Mouse (Mus musculus) retina, postnatal 1 day (tissue): Measurements from ENCODE around the gene Fam155a.

Experiments
- DNase-seq: peaks from one replicate; pipeline ENCODE4 v3.0.0-alpha.2; 2012

Gene Fam155a

DNA sequence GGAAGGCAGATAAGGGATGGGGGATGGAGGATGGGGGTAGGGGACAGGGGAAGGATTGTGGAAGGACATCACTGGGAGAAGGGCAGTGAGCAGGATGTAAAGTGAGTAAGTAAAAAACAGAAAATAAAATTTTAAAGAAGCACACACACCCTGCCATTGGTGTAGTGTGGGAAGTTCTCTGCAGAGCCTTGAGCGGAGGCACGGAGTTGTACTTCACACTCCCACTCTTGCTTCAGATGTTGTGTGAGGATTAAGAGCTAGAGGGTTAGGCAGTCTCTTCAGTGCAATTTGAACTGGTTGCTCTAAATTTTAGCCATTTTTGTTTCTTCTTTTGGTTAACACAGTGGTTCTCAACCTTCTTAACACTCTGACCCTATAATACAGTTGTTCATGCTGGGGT, 114.1 kb downstream of the Fam155a start:
- DNase-seq, result no peak

- DNase-seq, result no peak
Measured at GRCm38 (mm10) chr8:9654826-9655225, 116.1 kb downstream of the Fam155a start.

GRCm38 (mm10) chr8:9653643-9654042, 117.3 kb downstream of the Fam155a start:
- DNase-seq, result no peak

- DNase-seq, result no peak
Measured at GRCm38 (mm10) chr8:9638162-9638561, 132.8 kb downstream of the Fam155a start.

DNA sequence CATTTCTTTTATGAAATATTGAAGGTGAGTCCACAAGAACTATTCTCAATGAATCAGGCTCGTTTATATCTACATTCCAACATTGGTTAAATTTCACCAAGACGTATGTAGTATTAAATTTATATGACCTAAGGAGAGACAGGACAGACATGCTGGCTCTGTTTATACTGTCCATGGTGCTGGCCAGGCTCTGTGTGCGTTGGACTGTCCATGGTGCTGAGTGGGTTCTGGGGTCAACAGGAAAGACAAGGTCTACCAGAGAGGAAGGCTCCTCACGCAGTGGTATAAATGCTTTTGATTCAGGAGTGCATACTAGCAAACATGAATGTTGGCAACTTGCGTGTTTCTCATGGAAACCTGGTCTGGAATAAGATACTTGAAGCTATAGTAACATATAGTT, 135.7 kb downstream of the Fam155a start:
- DNase-seq, result no peak

DNA sequence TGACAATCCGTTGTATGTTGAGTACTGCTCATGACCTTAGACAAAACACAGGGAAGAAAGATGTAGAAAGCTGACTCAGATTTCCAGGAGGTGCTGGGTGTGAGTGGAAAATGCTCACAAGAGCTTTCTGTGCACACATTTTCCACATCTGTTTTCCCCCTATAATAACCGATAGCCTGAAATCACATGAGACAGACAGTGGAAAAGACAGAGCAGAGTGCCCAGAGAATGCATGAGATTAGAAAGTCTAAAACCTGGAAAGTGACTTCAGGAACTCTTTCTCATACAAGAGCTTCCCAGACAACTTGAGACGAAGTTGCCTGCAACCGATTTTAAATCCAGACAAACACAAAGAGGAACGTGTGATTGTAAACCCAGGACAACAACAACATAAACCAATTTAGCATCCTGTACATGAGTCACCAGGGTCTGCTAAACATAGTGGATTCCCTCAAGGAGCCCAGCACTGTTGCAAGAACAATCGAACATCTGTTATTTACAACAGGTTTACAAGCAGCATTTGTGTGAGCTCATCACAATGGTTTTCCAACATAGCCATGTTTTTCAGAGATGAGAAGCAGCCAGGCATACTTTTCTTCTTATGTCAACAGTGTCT, 163.8 kb downstream of the Fam155a start:
- no peak for DNase-seq

GRCm38 (mm10) chr8:9596003-9596402, 175.0 kb downstream of the Fam155a start:
- no peak for DNase-seq

DNA sequence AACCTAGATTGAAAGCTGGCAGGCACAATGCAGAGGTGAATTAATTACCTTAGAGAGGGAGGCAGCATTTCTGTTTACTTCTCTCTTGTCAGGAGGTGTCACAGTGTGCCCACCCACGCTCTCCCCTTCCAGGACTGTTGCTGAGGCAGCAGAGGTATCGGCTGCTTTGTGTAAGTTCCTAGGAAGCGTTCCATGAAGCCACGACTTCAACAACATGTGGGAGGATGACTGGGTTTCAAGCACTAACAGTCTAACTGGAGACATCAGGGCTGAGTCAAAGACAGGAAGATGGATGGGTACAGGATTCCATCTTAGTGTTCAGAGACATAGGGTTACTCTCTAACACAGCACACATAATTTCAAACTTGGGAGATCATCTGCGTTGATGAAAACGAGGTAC, 189.1 kb downstream of the Fam155a start:
- DNase-seq, result no peak

GRCm38 (mm10) chr8:9580192-9580591, 190.8 kb downstream of the Fam155a start:
- DNase-seq, result peak; percentile 84

DNA sequence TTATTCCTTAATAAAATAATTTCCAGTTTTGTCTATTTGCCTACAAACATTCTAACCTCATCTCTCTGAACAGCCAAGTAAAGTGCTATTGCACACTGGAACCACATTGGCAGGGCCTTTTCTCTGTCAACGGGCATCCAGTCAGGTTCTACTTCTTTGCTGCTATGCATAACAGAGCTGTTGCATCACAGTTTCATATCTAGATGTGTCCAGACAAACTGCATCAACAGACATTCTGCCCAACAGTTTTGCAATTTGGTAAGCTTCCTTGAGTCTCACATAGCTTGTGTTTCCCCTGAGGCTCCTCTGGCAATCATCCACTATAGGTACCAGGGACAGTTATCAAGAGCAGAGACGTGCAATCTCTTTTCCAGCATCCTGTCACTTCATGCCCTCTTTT, 199.0 kb downstream of the Fam155a start:
- no peak for DNase-seq

GRCm38 (mm10) chr8:9569516-9570170, 201.3 kb downstream of the Fam155a start:
- DNase-seq, result no peak

- DNase-seq, result no peak
Measured at GRCm38 (mm10) chr8:9549199-9549598, 221.8 kb downstream of the Fam155a start.

- no peak for DNase-seq
Measured at GRCm38 (mm10) chr8:9547558-9547954, 223.4 kb downstream of the Fam155a start.

GRCm38 (mm10) chr8:9546919-9547557, 223.9 kb downstream of the Fam155a start:
- DNase-seq, result no peak

GRCm38 (mm10) chr8:9546429-9546828, 224.5 kb downstream of the Fam155a start:
- DNase-seq, result no peak

- no peak for DNase-seq
Measured at GRCm38 (mm10) chr8:9545665-9546064, 225.3 kb downstream of the Fam155a start.

GRCm38 (mm10) chr8:9535730-9536372, 235.1 kb downstream of the Fam155a start:
- no peak for DNase-seq

DNA sequence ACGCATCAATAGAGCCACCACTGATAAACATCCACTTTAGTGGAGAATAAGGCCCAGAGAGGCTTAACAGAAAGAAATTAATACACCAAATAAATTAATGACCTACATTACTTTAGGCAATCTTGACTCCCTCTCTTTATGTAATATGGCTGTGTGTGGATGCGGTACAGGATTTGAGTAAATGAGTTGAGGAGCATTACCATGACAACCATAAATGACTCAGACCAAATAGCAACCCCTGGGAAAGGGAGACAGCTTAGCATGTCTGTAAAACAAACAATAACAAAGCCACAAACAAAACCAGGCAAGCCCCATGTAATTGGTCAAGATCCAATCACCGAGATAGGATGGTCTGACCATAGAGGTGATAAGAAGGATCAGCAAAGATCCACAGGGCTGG, 244.4 kb downstream of the Fam155a start:
- no peak for DNase-seq

DNA sequence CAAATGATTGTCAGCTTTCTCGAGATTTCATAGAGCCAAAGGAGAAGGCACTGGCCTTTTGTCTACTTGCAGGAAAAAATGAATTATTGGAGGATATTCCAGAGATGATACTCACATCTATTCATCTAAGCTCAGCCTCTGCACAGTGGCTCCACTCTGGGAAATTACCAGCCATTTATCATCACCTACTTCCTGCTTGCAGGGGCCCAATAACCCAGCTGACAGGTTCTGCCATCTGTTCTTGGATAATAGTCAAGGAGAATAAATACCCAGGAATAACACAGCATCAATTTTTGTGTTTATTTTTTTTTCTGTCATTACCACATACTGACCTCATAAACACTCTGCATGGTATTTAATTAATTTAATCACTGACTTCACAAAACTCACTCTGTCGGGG, 249.4 kb downstream of the Fam155a start:
- no peak for DNase-seq

- DNase-seq, result no peak
Measured at GRCm38 (mm10) chr8:9500751-9501150, 270.2 kb downstream of the Fam155a start.

DNA sequence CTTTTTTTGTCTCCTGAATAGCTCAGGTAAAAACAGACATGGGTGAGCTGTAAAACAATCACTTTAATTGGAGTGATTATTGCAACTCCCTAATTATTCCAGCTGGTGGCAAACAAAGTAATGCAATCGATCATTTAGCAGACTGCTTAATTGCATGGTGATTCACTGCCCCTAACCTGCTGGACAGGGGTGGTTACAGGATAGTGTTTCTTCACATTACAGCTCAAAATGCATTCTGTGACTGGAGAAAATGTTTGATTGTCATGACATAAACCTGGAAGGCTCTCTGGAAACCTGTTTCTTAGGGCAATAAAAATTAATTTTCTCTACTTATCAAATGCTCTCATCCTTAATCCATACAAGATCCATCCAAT, 276.7 kb downstream of the Fam155a start:
- no peak for DNase-seq

DNA sequence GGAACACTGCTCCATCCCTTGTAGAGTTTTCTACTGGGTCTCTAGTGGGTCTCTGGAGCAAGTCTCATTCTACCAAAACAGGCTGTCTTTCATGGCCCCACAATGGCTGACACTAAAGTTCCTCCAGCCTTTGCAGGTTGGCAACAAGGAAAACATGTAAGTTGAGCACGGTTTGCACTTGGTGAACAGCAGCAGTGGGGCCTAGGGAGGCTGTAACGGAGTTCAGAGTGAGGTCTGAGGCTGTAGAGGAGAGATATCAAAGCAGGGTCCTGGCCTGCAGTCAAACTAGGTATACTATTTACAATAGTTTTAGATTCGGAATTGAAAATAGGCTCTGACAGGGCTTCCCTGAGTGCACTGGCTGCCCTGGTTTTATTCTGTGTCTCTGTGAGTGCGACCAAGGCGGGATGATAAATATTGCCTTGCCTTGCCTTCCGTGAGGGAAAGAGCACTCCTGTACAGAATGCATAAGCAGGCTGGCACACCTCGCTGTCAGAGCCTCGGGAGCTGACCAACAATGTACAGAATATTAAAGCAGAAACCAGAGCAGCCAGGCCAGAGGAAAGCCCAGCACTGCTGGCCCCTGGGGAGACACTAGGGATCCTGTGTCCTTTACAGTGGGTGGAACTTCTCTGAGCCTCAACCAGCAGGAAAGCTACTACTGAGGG, 277.3 kb downstream of the Fam155a start:
- no peak for DNase-seq

DNA sequence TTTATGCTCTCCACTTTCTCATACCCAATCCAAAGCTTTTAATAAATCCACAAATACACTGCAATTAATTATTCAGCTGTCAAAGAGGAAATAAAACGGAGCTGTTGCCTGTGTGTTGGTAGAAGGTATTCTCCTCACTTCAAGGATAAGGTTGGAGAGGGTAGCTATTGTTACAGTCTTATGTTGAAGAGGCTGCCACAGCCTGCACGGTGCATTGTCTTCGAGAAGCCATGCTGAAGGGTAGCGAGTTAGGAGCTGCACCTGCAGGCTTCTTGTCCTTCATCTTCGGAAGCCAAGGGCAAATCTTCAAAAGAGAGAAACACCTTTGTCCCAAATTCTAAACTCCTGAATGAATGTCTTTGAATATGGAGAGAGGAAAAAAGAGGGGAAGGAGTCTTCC, 288.4 kb downstream of the Fam155a start:
- DNase-seq, result no peak
